Mouse (Mus musculus): ENCODE measurements around the gene Aplf.

The Aplf gene

DNA sequence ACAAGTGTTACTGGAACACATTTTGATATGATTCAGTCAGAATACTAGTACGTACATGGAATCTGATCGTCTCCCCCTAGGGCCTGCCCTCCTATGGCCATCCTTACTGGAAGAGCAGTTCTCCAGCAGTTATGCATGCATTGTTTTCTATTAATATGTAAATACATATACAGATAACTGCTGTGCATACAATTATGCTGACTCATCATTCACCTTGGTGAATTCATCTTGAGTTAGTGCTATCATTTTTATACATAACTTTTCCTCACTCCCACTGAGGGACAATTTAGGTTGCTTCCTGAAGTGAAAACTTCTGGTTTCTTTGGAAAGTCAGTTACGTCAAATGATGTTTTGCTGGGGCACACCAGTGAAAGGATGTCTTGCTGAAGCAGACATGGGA, 48.8 kb downstream of the Aplf start:
- DNase-seq (ENCODE audit: low spot score), result no peak

DNA sequence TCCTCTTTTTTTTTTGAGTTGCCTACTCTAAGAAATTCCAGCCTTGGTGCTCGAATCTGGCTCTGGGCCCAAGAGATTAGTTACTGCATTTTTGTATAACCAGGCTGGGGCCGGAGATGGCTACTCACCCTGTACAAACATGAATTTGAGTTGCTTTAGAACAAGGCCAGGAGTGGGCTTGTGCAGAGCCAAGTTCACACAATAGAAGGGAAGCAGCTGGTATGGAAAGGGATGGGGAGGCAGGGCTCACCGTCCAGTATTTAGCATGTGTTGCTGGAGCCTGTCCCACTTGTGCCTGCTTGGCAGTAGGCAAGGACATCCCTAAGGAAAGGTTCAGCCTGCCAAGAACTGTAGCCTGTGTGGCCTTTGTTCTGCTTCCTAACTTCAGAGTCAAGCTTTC, 50.7 kb downstream of the Aplf start:
- DNase-seq (ENCODE audit: low spot score), result no peak

DNA sequence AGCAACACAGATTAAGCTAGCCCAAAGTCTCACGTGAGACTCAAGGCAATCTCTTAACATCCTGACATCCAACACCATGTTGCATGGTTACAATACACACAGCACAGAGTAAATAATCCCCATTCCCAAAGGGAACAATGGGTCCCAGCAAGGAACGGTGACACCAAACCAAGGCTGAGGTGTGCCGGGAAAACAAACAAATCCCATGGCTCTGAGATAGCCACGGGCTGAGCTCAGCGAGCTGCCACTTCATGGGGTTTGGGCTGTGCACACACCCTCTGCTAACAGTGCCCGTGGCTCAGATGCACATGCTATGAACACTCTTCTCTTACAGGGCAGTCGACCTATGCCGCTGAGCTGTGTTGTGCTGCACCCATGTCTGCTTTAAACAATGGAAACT, 54.0 kb downstream of the Aplf start:
- DNase-seq (ENCODE audit: low spot score), result no peak

DNA sequence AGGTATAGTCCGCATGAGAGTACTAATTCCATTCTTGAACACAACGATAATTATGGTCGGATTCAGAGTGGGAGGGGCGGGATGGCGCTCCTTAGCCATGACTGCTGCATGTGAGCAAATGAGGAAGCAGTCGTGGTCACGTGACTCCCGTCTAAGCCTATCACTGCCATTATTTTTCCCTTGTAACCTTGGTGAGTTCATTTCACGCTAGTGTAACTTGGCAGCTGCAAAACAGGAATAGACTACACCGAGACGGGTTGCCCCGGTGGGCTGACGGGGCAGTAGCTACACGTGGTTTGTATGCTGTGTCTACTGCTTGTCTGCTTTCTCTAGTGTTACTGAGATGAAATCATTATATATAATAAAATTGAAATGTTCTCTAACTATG, 56.3 kb downstream of the Aplf start:
- DNase-seq (ENCODE audit: low spot score), result no peak

DNA sequence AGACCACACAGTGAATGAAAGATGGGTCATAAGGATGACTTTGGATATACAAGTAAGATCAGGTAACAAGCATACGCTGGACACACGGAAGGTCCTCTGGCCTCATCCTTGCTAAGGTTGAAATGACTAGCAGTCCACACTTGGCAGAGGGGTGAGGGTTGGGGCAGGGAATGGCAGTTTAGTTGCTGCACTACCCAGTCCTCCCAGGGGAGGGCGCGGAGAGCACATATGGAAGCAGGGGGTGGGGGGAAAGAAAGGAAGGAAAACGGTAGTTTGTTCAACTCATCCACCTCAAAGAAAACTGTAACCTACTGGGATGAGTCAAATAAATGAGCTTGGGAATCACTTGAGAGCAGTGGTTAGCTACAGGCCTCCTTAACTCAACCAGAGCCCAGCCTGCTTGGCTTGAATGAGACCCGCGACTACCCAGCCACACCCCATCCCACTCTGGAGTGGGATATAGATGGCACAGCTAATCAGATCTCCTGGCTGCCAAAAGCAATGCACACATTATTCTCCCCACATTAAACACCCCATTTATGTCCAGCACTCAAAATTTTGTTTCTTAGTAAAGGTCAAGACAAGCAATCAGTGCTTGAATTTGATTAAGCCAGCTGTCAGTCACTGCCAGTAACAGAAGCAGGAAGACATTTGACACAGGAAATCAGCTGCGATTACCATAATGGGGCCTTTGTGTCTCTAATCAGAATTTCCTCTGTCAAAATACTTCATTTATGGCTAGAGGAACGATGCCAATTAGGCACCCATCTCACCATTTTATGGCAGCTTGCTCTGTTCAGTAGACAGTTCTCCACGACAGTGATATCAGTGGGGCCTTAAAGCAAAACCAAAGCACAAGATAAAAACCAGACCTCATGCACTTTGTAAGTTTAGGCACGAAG, 56.9 kb downstream of the Aplf start:
- DNase-seq (ENCODE audit: low spot score), result peak; percentile 15

DNA sequence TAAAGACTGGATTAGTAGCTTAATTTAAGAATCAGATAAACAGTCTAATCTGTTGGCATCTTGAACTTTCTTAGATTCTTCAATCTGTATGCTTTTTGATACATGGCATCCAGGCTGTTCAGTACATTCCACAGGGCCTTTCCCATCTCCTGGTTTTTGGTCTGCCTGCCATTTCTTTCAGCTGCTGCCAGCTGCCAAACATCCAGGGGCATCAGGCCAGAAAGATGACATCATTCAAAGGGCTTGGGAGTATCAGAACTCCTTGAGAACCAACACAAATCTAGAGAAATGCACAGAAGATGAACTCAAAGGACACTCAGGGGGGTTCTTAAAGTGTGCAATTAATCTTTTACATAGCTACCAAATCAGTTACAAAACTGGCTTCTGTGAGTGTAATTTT, 72.2 kb downstream of the Aplf start:
- DNase-seq (ENCODE audit: low spot score), result no peak

DNA sequence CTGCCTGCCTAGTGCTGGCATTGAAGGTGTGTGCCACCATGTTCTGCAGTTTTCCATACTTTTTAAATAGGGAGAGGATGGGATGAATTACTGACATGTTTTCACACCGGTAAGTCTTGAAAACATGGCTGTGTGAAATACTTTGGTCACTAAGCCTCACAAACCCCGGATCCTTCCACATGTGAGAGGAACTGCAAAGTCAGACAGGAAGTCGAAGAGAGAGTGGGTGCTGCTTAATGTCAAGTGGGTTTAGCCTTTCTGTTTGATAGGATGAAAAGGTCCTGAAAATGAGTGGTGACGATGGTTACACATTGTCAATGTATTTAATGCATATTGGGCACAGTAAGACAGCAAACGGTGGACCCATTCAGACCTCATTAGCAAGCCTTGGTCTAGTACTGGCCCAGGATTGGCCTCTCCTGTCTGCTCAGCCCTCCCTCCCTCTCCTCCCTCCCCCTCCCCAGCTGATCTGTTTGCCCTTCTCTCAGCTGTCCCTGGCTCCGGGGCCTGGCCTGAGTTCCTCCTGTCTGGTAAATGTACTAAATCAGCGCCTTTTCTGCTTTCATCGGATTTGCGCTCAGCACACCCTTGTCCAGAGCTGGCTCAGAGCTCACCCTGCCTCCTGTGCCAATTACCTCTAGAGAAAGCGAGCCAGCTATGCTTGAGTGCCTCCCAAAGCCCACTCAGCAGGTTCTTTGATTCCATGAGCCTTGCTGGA, 74.7 kb downstream of the Aplf start:
- DNase-seq (ENCODE audit: low spot score), result no peak

DNA sequence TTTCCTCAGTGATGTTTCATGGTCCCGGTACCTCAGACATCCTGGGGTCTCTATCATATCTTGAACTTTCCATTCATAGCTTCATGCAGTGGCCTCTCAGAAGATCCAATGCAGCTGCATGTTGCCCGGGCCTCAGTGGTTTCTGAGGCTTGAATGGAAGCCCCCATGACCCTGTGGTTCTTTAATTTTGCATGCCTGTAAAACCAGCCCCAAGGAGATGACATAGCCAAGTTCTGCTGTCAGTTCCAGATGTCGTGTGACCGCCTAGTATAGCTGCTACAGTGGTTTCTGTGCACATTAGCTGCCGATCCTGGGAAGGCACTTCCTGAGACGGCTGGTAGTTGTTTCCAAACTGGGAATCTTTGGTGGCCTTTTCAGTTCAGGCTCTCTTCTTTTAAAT, 77.8 kb downstream of the Aplf start:
- no peak for DNase-seq (ENCODE audit: low spot score)

DNA sequence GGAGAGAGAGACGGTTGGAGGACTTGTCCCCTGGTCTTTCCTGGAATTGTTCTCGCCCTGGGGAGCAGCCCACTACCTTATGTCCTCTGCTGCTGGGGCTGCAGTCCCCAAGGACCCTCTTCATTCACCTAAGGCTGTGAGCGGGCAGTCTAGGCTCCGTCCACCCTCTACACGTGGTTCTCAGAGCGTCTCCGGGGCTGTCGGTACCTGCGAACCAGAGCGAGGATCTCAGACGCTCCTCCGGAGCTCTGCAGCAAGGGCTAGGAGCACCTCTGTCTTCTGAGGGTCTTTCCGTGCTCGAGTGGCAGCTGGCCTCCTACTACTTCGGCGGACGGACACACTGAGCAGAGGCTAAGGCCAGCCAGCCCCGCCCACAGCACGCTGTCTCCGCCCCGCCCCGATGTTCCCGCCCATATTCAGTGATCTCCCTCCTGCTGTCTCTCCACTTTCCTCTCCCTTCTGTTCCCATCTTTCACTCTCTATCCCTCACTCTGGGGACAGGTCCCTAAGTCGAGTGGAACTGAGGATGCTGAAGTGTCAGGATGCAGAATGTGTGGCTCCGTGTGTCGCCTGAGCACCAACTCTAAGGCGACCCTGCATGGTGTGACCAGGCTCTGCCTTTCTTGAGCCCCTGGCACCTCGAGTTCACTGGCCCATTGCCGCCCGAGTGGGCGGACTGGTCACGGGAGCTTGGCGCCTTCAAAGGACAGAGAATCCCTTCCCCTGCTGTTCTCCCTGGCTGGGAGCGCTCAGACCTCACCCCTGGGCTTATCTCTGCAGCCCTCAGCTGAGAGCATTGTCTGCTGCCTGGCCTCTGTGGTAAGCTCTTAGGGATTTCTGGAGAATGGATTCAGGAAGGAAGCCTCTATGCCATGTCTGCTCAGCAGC, 81.4 kb downstream of the Aplf start, which contains the start of gene Prokr1:
Prokr1 (minus strand) TSS at position 350 of the 888 bp plus-strand sequence.
- peak; percentile 58 for DNase-seq (ENCODE audit: low spot score)

DNA sequence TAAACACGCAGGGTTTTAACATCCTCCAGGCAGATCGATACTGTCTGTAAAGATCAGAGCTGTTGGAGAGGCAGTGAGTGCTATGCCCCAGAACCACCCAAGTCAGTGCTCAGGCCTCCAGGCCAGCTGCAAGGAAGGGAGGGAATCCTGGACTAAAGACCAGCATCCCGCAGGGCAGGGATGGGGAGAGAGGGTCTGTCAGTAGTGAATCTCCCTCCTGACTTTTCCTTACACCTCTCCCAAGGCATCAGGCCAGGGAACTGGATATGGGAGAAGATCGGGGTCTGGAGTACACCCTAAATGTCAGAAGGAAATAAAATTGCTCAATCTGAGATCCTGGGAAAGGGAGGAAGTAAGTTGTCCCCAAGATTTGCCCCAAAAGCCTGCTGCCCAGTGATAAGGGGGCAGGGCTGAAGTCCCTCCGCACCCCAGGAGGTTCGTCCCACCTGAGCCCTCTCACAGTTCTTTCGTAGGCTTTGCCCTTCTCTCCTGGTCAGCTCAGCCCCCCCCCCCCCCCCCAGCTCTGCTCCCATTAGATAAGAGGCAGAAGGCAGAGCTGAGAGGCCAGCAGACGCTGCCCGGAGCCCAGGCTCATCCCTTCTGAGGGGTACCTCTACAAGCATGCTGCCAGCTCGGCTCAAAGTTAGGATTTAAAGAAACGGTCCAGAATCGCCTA, 82.1 kb downstream of the Aplf start:
- DNase-seq (ENCODE audit: low spot score), result no peak

DNA sequence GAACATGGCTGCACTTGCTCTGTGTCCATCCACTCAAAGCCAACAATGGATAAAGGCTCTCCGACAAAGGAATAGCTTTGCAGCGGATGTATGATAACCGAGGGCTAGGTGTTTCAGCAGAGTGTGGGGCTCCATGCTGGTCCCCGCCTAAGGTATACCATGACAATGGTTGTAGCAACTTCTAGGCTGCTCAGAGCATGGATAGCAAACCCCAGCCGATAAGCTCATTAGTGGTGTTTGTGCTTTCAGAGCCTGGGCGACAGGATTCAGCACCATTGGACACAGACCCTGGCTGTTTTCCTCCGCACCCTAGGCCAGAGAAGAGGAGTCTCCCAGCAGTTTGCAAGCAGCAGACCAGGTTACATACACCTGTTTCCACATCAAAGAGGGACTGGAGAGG, 88.0 kb downstream of the Aplf start:
- no peak for DNase-seq (ENCODE audit: low spot score)

DNA sequence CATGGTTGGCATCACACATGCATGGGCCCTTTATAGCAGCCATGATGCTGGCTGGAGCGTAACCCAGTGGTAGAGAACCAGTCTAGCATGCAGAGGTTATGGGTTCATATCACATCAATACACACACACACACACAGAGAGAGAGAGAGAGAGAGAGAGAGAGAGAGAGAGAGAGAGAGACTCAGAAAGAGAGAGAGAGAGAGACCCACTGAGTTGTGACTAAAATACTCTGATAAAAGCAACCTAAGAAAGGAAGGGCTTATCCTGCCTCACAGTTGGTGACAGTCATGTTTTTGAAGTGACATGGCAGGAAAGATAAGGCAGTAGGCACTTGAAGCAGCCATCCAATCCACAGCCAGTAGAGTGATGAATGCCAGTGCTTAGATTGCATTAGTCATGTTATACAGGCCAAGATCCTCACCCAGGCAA, 88.8 kb downstream of the Aplf start:
- peak; percentile 91 for DNase-seq (ENCODE audit: low spot score)

DNA sequence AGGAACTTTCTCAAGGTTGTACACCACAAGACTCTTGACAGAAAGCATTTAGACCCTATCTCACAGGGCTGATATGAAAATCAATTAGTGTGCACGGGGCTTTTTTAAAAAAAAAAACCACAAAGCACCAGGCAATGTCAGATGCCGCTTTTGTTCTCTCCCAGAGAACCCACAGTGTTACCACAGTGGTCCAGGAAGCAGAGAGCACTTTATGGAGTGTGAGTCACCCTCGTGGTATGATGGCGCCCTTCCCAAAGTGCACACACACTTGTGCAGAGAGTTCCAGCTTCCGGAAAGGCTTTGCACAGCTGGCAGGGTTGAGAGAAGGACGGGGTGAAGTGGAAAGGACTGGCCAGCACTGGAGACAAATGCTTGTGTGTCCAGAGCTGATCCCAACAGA, 89.5 kb downstream of the Aplf start:
- no peak for DNase-seq (ENCODE audit: low spot score)

DNA sequence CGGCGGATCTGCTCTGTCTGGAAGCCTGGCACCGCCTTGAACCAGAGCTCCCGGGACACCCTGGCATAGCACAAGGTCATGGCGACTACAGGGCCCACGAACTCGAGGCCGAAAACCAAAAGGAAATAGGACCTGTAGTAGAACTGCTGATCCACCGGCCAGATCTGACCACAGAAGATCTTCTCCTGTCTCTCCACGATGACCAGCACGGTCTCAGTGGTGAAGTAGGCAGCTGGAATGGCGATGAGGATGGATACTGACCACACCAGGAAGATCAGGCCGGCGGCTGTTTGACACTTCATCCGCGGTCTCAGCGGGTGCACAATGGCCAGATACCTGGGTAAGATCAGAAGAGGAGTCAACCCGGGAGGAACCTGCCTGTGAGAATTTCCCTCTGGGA, 90.4 kb downstream of the Aplf start:
- DNase-seq (ENCODE audit: low spot score), result no peak

DNA sequence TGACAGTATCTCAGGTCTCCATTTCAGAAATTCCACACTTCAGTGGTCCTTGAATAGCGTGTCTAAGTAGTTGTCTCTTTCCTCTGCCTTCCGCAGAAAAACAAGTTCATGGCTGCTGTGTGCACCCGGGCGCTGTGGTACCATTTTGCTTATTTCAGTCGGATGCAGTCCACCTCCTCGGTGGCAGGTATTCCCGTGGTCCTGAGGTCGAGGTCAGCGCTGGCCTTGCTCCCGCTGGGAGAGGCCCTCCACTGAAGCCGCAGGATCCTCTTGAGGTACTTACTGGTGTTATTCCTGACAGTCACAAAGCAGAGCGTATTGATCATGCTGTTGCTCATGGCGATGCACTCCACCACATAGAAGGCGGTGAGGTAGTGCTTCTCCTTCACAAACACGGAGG, 90.9 kb downstream of the Aplf start:
- DNase-seq (ENCODE audit: low spot score), result no peak
